Mouse (Mus musculus): ENCODE measurements around the gene Otub1. TPM values are rescaled to one million over a fixed set of nuclear protein-coding genes. Genes with fewer than 3 reads are reported as not detected.

The Otub1 gene
- polyA plus RNA-seq, 1 experiment from 2014 or later: 233 TPM

DNA sequence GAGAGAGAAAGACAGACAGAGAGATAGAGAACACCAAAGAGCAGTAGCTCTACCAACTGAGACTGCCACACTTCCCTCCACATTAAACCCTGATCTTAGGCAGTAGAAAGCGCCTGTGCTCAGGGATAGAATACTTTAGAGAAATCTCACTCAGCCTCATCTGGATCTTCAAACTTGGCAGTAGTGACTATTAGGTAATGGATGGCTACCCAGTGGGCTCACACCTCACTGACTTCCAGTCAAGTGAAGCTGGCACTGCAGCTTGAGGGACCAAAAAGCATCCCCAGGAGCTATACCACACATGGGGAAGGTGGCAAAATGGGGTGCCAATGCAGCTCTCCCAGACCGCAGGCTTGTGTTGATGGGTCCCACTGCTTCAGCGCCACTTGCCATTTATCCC is 18.1 kb upstream of the Otub1 start:
- Histone ChIP-seq H3K36me3 (peaks cover 39% of the 10 kb centered on the region), H3K4me3 (no peak overlapping the region), H3K9ac (no peak overlapping the region), H3K4me1 (replicated peaks) (no peaks in the 10 kb centered on the region), H3K27ac (no peak overlapping the region), H3K9me3 (no peaks in the 10 kb centered on the region), H3K27me3 (no peaks in the 10 kb centered on the region), H3K4me2 (no peak overlapping the region)
- no peak for ATAC-seq (ENCODE audit: low FRiP score)
- WGBS: 92% methylated on average over 3 of the region's 3 CpGs

DNA sequence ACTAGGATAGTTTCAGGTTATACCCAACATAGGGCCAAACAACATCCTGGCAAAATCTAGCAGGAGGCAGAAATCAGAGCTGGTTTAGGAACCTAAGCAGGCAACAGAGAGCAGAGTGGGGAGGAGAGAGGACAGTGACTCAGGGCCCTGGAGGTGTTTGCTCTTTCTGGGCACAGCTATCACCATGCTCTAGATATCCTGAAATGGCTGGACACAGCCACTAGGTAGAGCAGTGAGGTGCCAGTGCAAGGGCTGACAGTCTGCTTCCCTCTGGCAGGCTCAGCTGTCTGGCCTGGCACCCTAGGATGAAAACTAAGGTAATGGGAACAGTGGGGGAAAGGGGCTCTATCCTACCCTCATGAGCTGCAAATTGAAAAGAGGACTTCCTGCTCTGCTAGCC is 17.4 kb upstream of the Otub1 start:
- Histone ChIP-seq H3K9ac (no peak overlapping the region), H3K4me3 (no peak overlapping the region), H3K27me3 (no peaks in the 10 kb centered on the region), H3K36me3 (peaks cover 32% of the 10 kb centered on the region), H3K4me1 (replicated peaks) (no peaks in the 10 kb centered on the region), H3K9me3 (no peaks in the 10 kb centered on the region), H3K27ac (no peak overlapping the region), H3K4me2 (no peak overlapping the region)
- no peak for ATAC-seq (ENCODE audit: low FRiP score)

DNA sequence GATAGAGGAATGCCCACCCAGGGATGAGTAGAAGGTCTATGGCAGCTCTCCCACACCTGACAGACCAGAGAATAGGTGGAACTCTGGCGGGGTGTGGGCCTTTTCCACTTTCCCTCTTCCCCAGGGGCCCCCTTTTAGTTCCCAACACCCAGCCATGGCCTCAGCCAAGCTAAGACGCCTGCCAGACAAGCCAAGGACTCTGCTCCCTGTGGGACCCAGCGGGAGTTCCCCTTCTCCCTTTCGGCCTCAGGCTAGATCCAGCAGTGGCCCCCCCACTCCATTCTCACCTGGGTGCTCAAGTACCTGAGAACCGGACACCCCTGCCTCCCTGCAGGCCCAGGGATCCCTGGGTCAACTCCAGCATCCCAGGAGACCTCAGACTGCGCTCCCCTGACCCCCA is 16.1 kb upstream of the Otub1 start:
- Histone ChIP-seq H3K4me2 (no peak overlapping the region), H3K4me3 (no peak overlapping the region), H3K27ac (no peak overlapping the region), H3K9me3 (no peaks in the 10 kb centered on the region), H3K36me3 (peaks cover 19% of the 10 kb centered on the region), H3K27me3 (no peaks in the 10 kb centered on the region), H3K4me1 (replicated peaks) (peaks cover 7% of the 10 kb centered on the region), H3K9ac (no peak overlapping the region)
- no peak for ATAC-seq (ENCODE audit: low FRiP score)
- WGBS: 87% methylated on average over 6 of the region's 6 CpGs

DNA sequence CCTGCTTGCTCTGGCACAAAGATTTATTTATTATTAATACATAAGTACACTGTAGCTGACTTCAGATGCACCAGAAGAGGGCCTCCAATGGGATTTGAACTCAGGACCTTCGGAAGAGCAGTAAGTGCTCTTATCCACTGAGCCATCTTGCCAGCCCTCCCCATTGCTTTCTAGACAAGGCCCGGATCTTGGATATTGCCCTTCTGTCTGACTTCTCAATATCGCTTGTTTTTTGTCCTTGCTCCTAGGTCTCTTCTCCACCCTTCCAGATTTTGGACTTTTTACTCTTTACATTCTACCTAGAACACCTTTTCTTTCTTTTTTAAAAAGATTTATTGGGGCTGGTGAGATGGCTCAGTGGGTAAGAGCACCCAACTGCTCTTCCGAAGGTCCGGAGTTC is 12.6 kb upstream of the Otub1 start:
- Histone ChIP-seq H3K27ac (no peak overlapping the region), H3K4me3 (no peak overlapping the region), H3K9me3 (no peaks in the 10 kb centered on the region), H3K36me3 (peaks cover 21% of the 10 kb centered on the region), H3K9ac (no peak overlapping the region), H3K4me1 (replicated peaks) (peaks cover 37% of the 10 kb centered on the region), H3K4me2 (no peak overlapping the region), H3K27me3 (no peaks in the 10 kb centered on the region)
- no peak for ATAC-seq (ENCODE audit: low FRiP score)
- 96% methylated on average over 5 of the region's 5 CpGs for WGBS

DNA sequence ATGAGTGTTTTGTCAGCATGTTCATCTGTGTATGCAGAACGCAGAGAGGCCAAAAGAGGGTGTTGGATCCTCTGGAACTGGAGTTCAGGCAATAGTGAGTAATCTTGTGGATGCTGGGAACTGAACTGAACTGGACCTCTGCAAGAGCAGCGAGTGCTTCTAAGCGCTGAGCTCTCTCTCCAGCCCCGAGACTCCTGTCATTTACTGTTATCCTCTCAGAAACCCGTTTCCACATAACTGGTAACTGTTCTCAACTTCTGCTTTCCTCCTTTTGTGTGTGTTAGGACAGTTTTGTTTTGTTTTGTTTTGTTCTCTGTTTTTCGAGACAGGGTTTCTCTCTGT is 11.8 kb upstream of the Otub1 start:
- Histone ChIP-seq H3K4me3 (peak overlapping the region; percentile 75), H3K4me2 (peak overlapping the region; percentile 53), H3K27ac (no peak overlapping the region), H3K4me1 (replicated peaks) (peaks cover 37% of the 10 kb centered on the region), H3K9ac (peak overlapping the region; percentile 49; the same call in 1 of the 2 replicates), H3K36me3 (peaks cover 25% of the 10 kb centered on the region), H3K27me3 (no peaks in the 10 kb centered on the region), H3K9me3 (no peaks in the 10 kb centered on the region)
- ATAC-seq (ENCODE audit: low FRiP score): peak; percentile 34
- WGBS: 13% methylated on average over 6 of the region's 6 CpGs

DNA sequence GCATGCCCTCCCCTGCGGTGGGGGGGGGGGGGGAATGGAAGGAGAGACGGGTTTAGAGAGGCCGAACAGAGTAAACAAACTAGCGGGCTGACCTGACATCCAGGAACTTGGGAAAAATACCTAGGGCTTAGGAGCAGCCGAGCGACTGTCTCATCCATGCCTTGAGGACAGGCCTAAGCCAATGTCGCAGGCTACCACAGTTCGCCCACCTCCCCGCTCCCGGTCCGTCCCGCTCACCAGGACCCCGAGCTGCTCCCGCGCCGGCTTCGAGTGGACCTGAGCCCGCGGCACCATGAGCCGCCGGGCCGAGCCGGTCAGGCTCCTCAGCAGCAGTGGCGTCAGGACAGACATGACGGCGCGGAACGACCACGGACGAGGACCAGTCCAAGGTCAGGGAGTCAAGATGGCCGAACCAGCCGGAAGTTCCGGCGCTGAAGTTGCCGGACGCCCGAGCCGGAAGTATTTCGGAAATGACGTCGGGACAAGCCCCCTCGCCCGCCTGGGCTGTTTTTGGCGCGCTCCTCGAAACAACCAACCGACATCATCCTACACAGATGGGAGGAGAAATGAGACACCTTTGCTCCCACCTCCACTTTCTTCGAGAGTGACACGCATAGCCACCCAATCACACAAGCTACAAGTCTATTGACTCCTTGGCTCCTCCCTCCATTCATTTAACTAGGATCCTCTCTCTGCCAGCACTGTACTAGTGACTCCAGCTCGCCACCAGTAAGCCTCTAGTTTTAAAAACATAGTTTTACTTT is 11.2 kb upstream of the Otub1 start, which contains the start of gene Cox8a:
TSS of gene Cox8a (minus strand) at position 455 of the 764 bp plus-strand sequence.
- Histone ChIP-seq H3K9ac (peak within 1 kb of the TSS; percentile 82), H3K27me3 (no peaks in the 10 kb centered on the region)
- under 1% methylated on average over 50 of the region's 50 CpGs for WGBS

DNA sequence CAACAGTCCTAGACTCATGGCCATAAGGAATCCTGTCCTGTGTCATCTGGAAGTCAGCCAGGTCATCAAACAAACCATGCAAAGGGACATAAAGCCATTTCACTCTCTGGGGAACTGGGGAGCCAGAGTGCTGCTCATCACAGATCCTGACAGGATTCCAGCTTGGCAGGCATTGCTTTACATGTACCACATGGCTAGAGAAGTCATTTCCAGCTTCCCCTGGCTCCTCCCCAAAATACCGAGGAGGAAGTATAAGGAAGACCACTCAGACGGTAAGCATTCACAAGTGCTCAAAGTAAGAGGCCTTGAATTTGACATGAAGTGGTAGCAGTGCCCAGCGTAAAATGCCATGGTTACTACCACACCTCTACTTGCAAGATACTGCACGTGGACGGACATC is 8.4 kb upstream of the Otub1 start:
- H3K4me2 ChIP-seq: no peak overlapping the region
- H3K27ac ChIP-seq: no peak overlapping the region
- no peak overlapping the region for H3K4me3 ChIP-seq
- H3K4me1 ChIP-seq (replicated peaks): peaks cover 37% of the 10 kb centered on the region
- peaks cover 36% of the 10 kb centered on the region for H3K36me3 ChIP-seq
- H3K27me3 ChIP-seq: no peaks in the 10 kb centered on the region
- no peak for ATAC-seq (ENCODE audit: low FRiP score)
- H3K9ac ChIP-seq: no peak overlapping the region
- 86% methylated on average over 5 of the region's 5 CpGs for WGBS
- no peaks in the 10 kb centered on the region for H3K9me3 ChIP-seq

More for the DNA sequence above, 11.2 kb upstream of the Otub1 start, which contains the start of gene Cox8a:
- peak within 1 kb of the TSS; percentile 76 for H3K4me2 ChIP-seq
- peaks cover 37% of the 10 kb centered on the region for H3K4me1 ChIP-seq (replicated peaks)
- H3K27ac ChIP-seq: peak within 1 kb of the TSS; percentile 91
- H3K9me3 ChIP-seq: no peaks in the 10 kb centered on the region
- H3K4me3 ChIP-seq: peak within 1 kb of the TSS; percentile 75
- ATAC-seq (ENCODE audit: low FRiP score): peak; percentile 97
- peaks cover 25% of the 10 kb centered on the region for H3K36me3 ChIP-seq

DNA sequence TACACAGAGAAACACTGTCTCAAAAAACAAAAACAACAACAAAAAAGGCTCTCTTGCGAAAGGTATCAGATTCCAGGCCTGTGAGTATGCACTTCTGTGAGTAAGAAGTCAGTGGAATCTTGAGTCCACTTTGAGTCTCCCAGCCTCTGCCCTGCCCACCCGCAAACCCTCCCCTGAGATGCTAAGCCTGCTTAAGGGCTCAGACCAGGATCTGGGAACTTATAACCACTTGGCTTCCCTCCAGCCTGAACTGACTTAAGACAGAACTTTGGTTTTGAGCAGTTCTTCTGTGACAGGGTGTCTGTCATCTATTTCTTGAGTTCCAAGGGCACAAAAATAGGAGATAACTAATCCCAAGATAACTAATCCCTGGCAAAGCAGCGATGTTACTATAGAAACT is 6.9 kb upstream of the Otub1 start:
- 91% methylated on average over 3 of the region's 3 CpGs for WGBS
- Histone ChIP-seq H3K9ac (no peak overlapping the region), H3K9me3 (no peaks in the 10 kb centered on the region), H3K4me1 (replicated peaks) (peaks cover 34% of the 10 kb centered on the region), H3K36me3 (peaks cover 36% of the 10 kb centered on the region), H3K27ac (no peak overlapping the region), H3K27me3 (no peaks in the 10 kb centered on the region), H3K4me2 (no peak overlapping the region), H3K4me3 (no peak overlapping the region)
- no peak for ATAC-seq (ENCODE audit: low FRiP score)

DNA sequence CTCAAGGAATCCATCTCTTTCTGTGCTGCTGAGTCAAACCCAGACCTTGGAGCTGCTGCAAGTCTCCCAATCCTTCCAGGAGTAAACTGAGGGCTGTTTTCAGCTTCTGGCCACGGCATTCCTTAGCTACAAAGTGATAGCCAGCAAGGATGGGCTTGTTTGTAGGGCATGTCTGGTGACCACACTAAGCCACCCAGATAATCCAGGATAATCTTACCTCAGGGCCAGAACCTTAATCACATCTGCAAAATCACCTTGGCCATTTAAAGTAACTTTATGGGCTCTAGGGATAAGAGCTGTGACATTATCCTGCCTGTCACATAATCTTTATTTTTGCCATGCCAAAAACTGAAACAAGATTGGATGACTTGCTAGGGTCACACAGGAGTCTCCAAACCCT is 6.1 kb upstream of the Otub1 start:
- Histone ChIP-seq H3K4me3 (no peak overlapping the region), H3K4me1 (replicated peaks) (peaks cover 31% of the 10 kb centered on the region), H3K27ac (no peak overlapping the region), H3K27me3 (no peaks in the 10 kb centered on the region), H3K4me2 (no peak overlapping the region), H3K9ac (no peak overlapping the region), H3K9me3 (no peaks in the 10 kb centered on the region), H3K36me3 (peaks cover 36% of the 10 kb centered on the region)
- 93% methylated on average over 1 of the region's 1 CpGs for WGBS
- no peak for ATAC-seq (ENCODE audit: low FRiP score)

DNA sequence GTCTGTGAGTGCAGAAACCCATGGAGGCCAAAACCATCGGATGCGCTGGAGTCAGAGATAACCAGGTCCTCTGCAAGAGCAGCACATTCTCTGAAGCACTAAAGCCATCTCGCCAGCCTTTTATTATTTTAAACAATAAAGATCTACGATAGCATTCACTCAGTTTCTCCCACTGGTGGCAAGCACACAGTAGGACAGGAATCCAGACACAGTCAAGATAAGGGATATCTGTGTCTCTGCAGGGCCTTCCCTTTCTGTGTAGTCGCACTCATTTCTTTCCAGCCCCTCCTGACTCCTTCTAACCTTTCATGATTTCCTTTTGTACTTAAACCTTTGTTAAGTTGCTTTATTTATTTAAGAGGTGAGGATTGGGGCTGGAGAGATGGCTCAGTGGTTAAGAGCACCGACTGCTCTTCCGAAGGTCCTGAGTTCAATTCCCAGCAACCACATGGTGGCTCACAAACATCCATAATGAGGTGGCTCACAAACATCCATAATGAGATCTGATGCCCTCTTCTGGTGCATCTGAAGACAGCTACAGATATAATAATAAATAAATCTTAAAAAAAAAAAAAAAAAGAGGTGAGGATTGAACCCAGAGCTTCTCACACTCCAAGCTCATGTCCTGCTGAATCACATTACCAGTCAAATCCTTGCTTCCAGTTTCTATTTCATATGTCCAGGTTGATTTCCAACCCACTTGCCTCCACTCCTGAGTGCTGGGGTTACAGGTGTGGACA is 4.0 kb upstream of the Otub1 start:
- no peak for ATAC-seq (ENCODE audit: low FRiP score)
- H3K4me1 ChIP-seq (replicated peaks): peaks cover 26% of the 10 kb centered on the region
- H3K27ac ChIP-seq: no peak overlapping the region
- H3K4me3 ChIP-seq: no peak overlapping the region
- WGBS: 87% methylated on average over 7 of the region's 7 CpGs
- no peaks in the 10 kb centered on the region for H3K9me3 ChIP-seq
- H3K4me2 ChIP-seq: no peak overlapping the region
- no peaks in the 10 kb centered on the region for H3K27me3 ChIP-seq
- H3K36me3 ChIP-seq: peaks cover 29% of the 10 kb centered on the region
- no peak overlapping the region for H3K9ac ChIP-seq

DNA sequence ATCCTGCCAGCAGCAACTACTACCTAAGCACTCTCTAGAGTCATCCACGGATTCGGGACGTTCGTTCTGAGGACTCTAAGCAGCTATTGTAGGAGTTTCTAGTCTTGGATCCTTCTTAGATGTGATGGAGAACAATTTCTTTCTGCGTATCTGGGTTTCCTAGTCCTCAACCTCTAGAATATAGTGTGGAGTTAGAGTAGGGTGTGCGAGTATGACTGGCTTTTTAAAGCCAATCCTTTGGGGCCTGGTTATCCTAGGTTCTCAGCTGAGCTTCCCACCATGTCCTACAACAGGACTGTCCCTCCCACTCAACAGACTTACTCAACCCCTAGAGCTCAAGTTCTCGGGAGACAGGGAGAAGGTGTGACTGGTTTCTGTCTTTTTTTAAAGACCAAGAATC is 790 bp downstream of the Otub1 start:
- Histone ChIP-seq H3K4me3 (peak overlapping the region; percentile 86), H3K9ac (peak overlapping the region; percentile 89), H3K27me3 (no peaks in the 10 kb centered on the region), H3K4me1 (replicated peaks) (peaks cover 42% of the 10 kb centered on the region), H3K36me3 (peaks cover 37% of the 10 kb centered on the region), H3K4me2 (peak overlapping the region; percentile 93), H3K9me3 (no peaks in the 10 kb centered on the region), H3K27ac (peak overlapping the region; percentile 97)
- 34% methylated on average over 7 of the region's 7 CpGs for WGBS
- no peak for ATAC-seq (ENCODE audit: low FRiP score)

DNA sequence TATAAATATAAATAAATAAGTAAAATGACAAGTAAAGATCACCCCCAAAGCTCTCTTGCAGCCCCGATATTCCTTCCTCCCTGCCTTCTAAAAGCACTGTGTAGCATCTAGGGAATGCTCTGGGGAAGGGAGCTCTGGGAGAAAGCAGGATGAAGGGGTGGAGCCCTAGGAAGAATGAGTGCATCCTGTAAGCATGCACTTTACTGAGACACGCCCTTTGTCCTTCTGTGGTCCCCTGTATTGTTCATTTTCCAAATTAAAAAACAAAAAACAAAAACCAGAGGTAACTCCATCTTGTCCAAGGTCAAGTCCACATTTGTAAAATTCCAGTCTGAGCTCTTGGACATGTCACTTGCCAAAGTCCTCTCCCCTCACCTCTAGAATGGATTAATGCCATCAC is 1.2 kb downstream of the Otub1 start:
- no peaks in the 10 kb centered on the region for H3K27me3 ChIP-seq
- peak overlapping the region; percentile 93 for H3K4me2 ChIP-seq
- H3K36me3 ChIP-seq: peaks cover 41% of the 10 kb centered on the region
- H3K9ac ChIP-seq: peak overlapping the region; percentile 89
- 82% methylated on average over 2 of the region's 2 CpGs for WGBS
- peak overlapping the region; percentile 86 for H3K4me3 ChIP-seq
- ATAC-seq (ENCODE audit: low FRiP score): no peak
- peak overlapping the region; percentile 97 for H3K27ac ChIP-seq
- H3K9me3 ChIP-seq: no peaks in the 10 kb centered on the region
- H3K4me1 ChIP-seq (replicated peaks): peaks cover 42% of the 10 kb centered on the region

DNA sequence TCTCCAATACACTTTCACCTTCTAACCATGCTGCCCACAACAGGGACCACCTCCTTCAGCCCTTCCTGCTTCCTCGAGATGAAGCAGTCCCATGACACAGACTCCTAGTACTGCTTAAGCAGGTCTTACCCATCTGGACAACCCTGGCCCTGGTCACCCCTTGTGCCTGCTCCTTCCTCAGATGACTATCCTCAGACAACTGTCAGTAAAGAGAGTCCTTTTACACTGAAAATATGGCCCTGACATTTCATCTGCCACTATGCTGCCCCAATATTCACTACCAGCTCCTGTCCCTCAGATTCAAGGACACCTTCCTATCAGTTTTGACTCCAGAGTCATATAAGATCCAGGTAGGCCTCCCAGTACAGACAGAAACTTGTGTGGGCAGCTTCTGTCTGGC is 5.7 kb downstream of the Otub1 start:
- Histone ChIP-seq H3K4me2 (no peak overlapping the region), H3K27me3 (peaks cover 12% of the 10 kb centered on the region), H3K27ac (no peak overlapping the region), H3K9ac (no peak overlapping the region), H3K9me3 (no peaks in the 10 kb centered on the region), H3K36me3 (peaks cover 72% of the 10 kb centered on the region), H3K4me3 (no peak overlapping the region), H3K4me1 (replicated peaks) (peaks cover 45% of the 10 kb centered on the region)
- ATAC-seq (ENCODE audit: low FRiP score): no peak
- 67% methylated on average over 1 of the region's 1 CpGs for WGBS

Measured in hindbrain, embryonic 13.5 days (tissue).